Mouse (Mus musculus) testis, postnatal 10 days (tissue): ENCODE data around the gene Qk.

ENCODE experiments used
- DNase-seq: peaks from one replicate; pipeline ENCODE4 v3.0.0; 2021; ENCODE audit warnings: low spot score

Qk gene

DNA sequence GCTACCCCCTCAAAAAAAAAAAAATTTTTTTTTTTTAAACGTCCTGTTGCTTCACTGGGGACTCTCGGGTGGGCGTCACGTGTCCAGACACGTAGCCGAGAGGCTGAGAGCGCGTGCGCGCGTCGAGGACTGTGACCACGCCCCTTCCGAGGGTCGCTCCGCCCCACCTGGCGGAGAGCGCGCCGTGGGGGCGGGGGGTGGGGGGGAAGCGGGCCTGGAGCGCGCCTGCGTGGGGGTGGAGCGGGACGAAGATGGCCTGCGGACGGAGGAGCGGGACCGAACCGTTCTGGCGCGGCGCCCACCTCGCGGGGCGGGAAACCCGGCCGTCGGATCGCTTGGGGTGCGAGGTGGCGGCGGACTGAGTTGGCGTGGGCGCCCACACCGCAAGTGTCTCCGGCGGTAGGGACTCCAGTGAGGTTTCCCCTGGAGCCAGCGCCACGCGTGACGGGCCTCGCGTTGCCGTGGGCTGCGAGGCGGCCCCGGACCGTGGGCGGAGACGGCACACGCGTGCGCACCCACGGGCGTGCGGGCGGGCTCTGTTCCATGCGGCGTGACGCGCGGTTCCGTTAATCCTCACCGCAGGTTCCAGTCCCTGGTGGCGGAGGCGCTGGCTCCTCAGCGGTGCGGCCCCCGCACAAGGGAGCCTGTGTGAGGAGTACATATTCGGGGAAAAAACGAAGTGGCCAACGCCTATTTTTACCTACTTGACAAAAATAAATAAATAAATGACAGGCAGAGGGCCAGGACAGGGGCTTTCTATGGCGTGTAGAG is at the start of gene Qk:
TSS of gene Qk (minus strand) at position 170 of the 771 bp plus-strand sequence.
- DNase-seq: peak; percentile 98

DNA sequence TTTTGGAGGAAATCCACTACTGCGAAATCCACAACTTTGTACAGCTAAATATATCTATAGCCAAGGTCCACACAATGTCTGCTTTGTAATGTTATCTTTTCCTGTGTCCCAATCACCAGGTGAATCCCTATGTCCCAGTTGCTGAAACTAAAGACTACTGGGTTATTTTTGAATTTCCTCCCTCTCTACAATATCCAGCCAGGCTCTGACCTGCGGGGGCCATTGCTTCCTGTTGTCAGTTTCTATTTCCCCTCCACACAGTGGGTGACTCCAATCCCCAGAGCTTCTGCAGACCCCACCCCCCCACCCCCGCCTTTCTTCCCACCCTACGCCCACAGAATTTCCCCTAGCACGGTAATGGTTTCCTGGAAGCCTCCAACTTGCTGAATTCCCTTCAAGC is 47.4 kb upstream of the Qk start:
- DNase-seq: no peak

DNA sequence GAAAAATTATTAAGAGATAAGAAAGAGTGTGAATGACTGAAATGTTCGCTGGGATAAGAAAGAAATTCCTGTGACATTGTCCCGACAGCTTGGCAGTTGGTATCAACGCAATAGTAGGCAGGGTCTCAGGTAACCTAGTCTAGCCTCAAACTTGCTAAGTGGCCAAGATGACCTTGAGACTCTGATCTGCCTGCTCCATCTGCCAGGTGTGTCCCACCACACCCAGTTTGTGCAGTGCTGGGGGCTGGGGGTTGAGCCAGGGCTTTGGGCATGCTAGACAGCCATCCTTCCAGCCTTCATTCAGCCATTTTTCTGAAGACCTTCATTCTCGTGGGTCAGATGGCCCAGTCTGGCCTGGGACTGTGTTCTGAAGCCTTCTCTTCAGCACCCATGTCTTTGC is 46.9 kb upstream of the Qk start:
- no peak for DNase-seq

DNA sequence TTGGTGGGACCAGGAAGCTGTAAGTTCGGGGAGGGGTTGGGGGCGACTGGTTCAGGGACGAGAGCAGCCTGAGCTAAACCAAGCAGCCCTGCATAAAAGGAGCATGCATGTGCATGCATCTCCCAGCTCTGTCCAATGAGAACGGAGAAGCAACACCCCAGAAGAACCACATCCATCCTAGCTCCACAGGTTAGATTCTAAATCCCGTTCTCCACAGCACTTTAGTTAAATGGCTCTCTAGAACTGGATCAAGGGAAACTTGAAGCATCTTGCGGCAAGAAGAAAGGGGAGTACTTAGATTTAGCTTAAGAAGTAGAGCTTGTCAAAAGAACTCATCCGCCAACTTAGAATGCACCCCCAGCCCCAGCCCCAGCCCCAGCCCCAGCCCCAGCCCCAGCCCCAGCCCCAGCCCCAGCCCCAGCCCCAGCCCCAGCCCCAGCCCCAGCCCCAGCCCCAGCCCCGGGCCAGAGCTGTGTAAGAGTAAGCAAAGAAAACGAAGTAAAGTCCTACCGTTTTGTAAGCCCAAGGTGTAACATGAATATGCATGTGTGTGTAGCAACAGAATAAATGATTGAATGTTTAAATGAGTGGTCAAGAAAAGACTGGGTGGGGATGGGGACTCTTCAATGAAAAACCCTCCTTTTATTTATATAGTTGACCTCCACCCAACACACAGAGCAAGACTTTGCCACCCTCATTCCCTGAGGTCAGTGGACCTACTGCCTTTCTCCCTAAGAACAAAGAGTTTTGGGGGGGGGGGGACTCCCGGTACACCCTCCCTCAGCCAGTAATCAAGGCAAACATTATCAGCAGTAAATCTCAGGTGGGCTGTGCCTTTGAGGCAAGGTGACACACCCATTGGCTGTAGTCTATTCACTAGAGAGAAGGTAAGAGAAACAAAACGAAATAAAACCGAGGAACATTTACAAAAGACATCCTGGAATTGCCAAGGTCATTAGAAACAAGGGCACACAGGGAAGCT is 46.1 kb upstream of the Qk start:
- DNase-seq: no peak

DNA sequence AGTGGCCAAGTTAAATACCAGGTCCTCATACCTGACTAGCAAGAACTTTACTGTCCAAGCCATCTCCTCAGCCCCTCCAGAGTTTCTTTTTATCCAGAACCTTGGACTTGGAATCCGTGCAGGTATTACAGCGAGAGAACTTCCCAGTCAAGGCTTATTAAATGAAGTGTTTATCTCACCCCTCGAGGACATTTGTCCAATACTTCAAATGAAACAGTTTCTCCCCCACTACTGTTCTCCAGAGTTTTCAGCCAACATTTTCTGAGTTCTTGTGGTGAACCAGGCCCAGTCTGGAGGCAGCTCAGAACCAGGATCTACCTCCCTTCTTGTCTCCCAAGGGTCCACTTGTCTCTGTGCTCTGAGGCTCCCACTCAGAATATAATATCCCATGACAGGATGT is 43.5 kb upstream of the Qk start:
- DNase-seq: no peak

DNA sequence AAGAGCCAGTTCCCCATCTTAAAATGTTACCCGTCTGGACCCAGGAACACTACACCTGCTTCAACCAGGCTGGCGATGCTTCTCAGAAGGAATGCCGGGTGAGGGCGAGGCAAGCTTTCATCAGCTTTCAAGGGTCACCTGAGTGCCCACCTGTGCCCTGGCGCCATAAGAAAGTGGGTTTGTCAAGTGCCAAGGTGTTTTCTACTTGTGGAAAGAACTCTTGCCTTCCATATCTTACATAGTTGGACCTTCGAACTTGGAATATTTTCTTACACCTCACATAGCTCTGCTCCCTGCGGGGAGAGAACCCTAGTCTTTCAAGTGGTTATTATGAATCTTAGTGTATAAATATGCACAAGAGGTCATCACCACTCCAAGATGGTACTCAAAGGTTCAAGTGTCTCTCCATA is 42.2 kb upstream of the Qk start:
- no peak for DNase-seq

DNA sequence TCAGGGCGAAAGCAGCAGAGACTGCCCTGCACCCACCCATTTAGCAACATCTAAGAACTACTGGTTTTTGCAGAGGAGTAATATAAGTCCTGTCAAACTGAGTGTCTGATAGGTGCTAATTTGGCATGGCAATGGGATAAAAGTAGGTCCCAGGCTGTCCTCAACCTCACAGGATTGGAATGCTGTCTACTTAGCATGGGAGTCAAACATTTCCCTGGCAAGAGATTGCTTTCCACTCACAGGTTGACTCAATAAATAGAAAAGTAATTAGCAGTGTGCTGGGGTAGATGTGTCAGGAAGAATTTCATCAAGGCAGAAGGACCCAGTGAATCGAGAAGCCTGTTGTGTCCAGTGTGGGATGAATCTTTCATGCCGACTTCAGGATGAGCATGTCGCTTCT is 41.1 kb upstream of the Qk start:
- DNase-seq: no peak

DNA sequence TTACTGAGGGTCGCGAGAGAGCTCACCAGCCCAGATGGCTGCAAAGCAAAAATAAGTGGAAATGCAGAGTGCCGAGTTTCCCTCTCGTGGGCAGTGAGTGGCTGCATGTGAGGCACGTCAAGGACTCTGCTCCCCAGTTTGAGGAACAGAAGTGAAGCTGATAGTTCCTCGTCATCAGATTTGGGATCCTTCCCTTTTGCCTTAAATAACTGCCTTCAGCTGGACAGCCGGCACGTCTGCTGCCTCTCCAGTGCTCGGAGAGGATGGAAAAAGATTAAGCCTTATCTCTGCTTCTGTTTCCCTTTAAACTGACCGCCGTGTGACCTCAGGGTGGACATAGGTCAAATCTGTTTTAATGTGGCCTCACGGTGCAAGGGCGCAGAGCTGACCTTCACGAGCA is 39.8 kb upstream of the Qk start:
- no peak for DNase-seq

DNA sequence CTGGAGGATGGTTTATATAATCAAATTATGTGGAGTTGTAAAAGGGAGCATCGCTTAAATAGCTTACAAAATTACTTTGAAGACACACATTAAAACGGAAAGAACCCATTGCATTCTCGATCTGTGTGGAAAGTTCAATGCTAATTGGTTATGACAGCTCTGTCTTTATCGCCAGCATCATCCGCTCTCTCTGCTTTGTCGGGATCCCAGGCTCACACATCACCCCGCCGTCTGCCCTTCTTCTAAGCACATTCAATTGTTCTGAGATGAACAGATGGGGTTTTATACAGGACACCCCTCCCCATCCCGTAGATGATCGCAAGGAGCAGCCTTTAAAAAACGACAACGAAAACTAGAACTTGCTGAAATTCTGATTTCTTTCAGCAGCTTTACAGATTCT is 37.7 kb upstream of the Qk start:
- no peak for DNase-seq

DNA sequence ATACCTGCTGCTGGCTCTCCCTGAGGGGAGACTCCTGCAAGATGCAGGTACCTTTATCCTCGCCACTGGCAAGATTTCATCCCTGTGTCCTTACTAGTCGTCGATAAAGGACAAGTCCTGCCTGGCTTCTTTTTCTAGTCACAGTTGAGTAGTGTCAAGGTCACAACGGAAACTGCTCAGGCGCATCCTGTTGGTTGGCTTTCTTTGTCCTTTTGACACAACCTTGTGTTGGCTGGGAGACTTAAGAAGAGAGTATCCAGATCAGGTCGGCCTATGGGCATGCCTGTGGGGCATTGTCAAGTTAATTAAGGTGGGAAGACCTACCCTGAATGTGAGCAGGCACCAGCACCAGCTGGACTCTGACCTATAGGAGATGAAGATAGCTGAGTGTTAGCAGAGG is 36.6 kb upstream of the Qk start:
- no peak for DNase-seq

DNA sequence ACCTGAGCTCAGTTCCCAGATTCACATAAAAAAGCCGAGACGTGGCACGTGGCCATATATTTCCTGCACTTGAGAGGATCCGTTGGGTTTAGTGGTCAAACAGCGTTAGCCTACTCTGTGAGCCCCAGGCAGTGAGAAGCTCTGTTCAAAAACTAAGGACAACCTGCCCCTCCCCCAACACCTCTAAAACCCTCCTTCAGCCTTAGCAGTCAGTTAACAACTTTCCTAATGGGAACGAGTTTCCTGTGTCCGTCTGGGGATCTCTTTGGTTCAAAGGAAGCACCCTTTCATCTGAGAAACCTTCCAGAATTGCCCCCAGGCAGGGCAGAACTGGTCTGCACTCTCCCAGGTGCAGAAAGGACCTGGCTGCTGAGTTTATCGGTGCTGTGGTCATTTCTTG is 36.1 kb upstream of the Qk start:
- no peak for DNase-seq

DNA sequence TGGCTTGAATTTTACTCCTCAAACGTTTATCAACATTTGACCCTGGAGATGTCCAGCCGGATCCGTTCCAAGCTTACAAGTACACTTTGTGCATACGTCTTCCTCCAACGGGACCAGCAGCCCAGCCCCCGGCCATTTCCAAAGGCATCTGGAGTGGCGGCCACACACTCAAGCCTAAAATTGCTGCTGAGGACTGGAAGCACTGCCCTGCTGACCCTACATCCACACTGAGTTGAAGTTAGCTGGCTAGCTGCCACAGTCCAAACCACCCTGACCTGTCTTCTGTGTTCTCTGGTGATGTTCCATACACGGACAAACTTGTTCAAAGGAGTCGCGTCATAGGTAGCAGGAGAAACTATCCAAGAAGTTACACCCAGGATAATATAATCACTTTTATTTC is 18.6 kb upstream of the Qk start:
- DNase-seq: peak; percentile 62

DNA sequence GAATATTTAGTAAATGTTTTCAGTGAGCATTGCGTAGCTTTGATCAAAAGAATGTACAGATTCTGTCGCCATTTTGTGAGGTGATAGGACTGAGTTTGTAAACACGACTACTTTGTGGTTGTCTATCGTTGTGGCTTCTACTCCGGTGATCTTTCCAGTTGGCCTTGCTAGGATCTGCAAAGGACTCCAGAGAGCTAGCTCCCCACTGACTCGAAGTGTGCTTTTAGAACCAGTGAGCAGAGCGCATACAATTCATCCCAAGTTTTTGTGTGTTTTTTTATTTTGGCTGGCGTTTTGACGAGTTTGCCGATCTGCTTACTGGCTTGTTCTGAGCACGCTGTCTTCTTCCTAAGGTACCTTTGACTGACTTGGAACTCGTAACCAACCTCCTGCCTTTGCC is 16.9 kb upstream of the Qk start:
- DNase-seq: peak; percentile 34

DNA sequence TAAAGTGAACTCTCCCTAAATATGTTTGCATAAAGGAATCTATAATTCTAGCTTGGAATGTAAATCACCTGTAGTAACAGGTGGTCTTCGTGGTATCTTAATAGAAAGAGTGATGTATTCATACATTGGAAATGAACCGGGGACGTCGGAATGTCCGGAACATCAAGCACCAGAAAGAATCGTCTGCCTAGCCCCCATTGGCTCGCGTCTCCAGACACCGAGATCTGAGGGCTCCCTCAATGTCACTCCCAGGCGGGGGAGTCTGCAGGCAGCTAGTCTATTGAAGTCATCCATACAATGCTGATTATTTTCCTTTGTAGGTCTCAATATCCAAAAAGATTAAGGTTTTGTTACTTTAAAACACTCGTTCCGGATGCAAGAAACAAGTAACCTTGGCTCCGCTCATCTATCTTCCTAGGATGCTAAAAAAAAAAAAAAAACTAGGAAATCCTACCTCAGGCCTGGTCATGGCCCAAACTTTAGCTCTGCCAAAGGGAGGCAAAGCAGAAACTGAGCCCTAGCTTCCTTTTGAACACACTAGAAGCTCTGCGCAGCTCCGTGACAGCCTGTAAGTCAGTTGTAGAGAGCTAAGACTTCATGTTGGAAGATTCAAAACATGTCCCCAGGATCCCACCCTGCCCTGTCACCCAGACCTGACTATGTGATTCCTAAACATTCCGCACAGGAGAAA is 16.3 kb upstream of the Qk start:
- peak; percentile 69 for DNase-seq

DNA sequence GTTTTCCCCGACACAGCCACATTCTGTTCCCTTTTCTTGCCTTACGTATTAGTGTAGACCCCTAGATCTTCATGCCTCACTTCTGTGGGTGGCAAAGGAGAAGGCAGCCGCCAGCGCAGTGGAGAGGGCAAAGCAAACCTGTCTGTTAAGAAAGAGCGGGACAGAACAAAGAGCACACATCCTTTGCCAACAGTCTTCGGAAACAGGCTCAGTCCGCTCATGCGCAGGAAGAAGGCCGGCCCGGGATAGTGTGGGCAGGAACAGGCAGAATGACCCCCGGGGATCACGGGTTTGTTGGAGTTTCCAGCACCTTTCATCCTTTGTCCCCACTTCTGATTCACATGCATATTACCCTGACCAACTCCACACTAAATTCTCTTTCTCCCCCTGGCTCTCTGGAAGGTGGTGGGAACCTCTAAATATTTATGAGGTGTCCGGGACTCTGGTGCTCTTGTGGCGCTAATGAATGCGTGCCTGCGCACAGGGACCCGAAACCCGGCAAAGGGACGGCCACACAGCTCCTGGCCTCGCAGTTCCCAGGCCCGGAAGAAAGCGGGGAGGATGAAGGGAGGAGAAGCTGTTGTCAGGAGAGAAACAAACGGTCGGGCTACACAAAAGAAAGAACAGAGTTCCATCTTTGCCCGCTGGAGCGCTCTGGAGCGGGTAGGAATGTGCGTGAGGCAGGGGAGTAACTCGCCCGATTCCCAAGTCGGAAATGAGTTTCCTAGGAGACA is 15.5 kb upstream of the Qk start:
- DNase-seq: peak; percentile 78

DNA sequence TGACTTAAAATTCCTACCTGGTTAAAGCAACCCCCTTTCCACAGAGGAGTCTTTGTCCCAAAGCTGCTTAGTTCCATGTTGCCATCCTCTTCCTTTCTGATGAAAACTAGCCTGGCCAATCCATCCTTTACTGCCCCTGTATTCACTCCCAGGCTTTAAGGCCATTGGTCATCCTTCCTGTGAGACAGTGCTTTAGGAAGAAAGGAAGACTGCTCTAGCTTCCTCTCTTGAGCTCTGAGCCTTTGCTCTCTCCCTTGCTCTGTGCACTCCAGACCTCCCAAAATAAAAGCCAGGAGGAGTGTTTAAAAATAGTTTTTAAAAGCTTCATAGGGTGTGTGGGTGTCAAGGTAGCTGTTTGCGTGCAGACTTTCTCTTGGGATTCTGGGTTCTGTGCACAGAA is 14.8 kb upstream of the Qk start:
- peak; percentile 20 for DNase-seq

DNA sequence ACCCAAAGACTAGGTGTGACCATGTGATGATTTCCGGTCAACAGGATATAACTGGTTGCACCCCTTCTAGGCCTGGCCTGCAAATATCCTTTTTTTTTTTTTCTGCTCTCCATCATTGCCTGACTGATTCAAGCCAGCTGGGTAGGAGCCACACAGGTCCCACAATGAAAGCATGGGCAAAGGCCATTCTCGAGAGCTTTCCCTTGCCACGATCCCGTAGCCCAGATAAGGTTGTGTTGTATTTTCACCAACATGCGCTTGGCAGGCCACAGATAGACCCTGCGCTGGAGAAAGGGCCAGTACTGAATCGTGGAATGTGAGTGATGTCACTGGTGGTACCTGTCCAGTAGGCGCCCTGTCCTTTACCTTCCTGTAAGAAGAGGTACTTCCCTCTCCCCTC is 13.7 kb upstream of the Qk start:
- peak; percentile 31 for DNase-seq

DNA sequence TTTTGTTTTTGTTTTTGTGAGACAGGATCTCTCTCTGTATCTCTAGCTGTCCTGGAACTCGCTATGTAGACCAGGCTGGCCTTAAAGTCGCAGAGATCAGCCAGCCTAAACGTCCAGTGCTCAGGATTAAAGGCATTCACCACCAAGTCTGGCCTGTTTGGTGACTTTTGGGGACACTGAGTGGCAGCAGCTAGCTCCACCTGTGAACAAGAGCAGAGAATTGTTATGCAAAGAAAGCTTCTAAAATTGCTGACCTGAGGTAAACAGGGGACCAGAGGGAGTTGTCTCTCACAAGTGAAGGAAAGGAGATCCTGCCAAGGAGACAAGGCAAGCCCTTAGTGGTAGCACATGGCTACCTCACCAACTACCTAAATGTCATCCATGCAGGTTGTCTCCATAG is 12.5 kb upstream of the Qk start:
- peak; percentile 19 for DNase-seq

DNA sequence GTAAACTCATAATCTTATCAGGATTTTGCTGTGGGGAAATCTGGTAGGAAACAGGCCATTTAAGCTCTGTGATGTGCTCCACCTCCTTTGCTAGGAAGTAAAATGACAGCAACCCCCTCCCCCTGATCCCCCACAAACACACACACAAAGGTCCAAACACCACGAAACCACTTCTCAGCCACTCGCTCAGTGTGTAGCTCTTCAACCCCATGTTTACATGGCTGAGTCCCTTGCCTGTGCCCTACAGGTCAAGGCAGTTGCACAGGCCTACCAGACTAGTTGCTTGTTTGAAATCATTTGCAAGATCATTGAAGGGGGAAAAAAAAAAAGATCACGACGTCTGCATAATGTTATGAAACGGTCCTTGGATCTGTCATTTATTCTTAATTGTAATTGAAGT is 9.8 kb upstream of the Qk start:
- DNase-seq: no peak

DNA sequence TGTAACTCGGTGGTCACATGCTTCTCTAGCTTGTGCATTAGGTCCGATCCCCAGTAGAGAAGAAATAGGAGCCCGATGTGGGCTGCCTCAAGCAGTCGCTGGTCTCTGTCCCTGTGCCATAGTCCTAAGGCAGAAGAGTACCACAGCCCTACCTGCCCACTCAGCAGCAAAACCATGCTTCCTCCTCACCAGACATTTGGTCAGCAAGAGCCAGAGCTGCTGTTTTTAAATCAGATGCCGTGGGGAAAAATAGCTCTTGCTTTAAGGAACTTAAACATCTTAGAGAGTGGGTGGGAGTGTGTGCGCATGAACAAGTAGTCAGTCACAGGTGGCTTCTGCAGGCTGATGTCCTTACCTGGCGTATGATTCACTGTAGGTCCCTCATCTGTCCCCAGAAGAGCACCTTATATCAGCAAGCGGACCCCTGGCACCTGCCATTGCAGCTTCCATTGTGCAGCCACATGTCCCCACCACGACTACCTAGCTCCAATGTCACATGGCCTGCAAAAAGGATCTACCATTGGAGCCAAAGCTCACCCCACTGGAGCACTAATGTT is 9.0 kb upstream of the Qk start:
- no peak for DNase-seq

DNA sequence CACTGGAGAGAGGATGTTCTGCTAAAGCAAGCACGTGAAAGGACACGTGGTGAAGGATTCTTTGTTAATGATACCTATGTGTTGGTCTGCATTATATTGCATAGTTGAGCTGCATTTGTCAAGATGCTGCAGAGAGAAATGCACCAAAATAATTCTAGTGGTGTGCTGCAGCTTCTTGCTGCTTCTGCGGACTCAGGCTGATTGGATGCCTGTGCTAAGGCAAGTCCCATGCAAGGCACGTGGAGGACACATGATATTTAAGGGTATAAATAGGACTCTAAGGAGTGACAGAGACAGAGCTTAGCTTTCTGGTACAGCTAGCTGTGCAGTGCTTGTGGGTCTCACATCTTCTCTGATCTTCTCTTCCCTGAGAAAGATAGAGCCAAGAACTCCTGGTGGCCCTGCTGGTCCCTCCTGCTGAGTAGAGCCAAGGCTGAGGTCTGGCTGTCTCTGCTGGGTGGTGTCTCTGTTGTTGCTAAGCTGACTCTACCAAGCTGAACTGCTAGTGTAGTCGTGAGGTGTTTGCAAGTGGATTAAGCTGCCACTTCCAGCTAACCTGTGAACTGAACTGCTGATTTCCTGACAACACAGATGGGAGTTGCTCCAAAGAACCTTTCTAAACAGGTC is 8.0 kb upstream of the Qk start:
- no peak for DNase-seq
